Mouse (Mus musculus): ENCODE measurements around the gene Cyp17a1. TPM values are rescaled to one million over a fixed set of nuclear protein-coding genes. Genes with fewer than 3 reads are reported as not detected.
A peak's percentile ranks its signal among the peaks of the same experiment; 100 is the strongest.

Gene Cyp17a1
- total RNA-seq (2021) (not detected), polyA plus RNA-seq (2012; rRNA removed) (0.12 TPM in 1 of 2 replicates, not detected in the other)
- long read RNA-seq: 0 reads

- Histone ChIP-seq H3K27me3 (ENCODE audit: control insufficient read depth, insufficient read depth, low read length) (no peaks in the 10 kb centered on the region), H3K4me3 (no peak within 1 kb of the TSS), H3K9ac (ENCODE audit: low read depth, low read length) (no peak within 1 kb of the TSS), H3K27ac (no peak within 1 kb of the TSS), H3K36me3 (ENCODE audit: control insufficient read depth, insufficient read depth, low read length) (no peaks in the 10 kb centered on the region), H3K79me2 (replicated peaks; ENCODE audit: control insufficient read depth, insufficient read depth, low read length) (no peaks in the 10 kb centered on the region), H3K4me1 (ENCODE audit: control insufficient read depth, insufficient read depth, low read length) (no peaks in the 10 kb centered on the region; the same call in 1 of the 2 replicates)
- DNase-seq: no peak
- intact Hi-C loops (cut with DNase I): loop anchor here (5.0 kb wide), 1 partner anchor 319 kb away; no protein-coding TSS in a partner anchor
- TF ChIP-seq EP300 (IDR thresholded peaks at IDR 0.05; ENCODE audit: insufficient read depth, low read depth, low read length) (no peak), POLR2A (IDR thresholded peaks at IDR 0.05; ENCODE audit: insufficient read depth, low read depth, low read length) (no peak), CTCF (IDR thresholded peaks at IDR 0.05) (no peak)
- 23% methylated on average over 5 of the region's 5 CpGs for WGBS
These were observed at the start of gene Cyp17a1 for GRCm38 (mm10) chr19:46672766-46673418. Gene Cyp17a1 (minus strand): TSS chr19:46673172.

GRCm38 (mm10) chr19:46718150-46718549 lies 45.2 kb upstream of the Cyp17a1 start:
- Histone ChIP-seq H3K9ac (ENCODE audit: low read depth, low read length) (no peak overlapping the region), H3K4me3 (no peak overlapping the region), H3K4me1 (ENCODE audit: control insufficient read depth, insufficient read depth, low read length) (no peaks in the 10 kb centered on the region), H3K27me3 (ENCODE audit: control insufficient read depth, insufficient read depth, low read length) (no peaks in the 10 kb centered on the region), H3K36me3 (ENCODE audit: control insufficient read depth, insufficient read depth, low read length) (no peaks in the 10 kb centered on the region; the same call in 1 of the 2 replicates), H3K27ac (no peak overlapping the region), H3K79me2 (replicated peaks; ENCODE audit: control insufficient read depth, insufficient read depth, low read length) (no peaks in the 10 kb centered on the region)
- no peak for TF ChIP-seq EP300 (IDR thresholded peaks at IDR 0.05; ENCODE audit: insufficient read depth, low read depth, low read length)
- intact Hi-C loops (cut with DNase I): no loop called here
- WGBS: 67% methylated on average over 4 of the region's 4 CpGs
- no peak for DNase-seq

GRCm38 (mm10) chr19:46715016-46715415 lies 42.0 kb upstream of the Cyp17a1 start:
- H3K4me3 ChIP-seq: no peak overlapping the region
- no peaks in the 10 kb centered on the region for H3K4me1 ChIP-seq (ENCODE audit: control insufficient read depth, insufficient read depth, low read length)
- H3K27ac ChIP-seq: no peak overlapping the region
- no peaks in the 10 kb centered on the region for H3K79me2 ChIP-seq (replicated peaks; ENCODE audit: control insufficient read depth, insufficient read depth, low read length)
- H3K9ac ChIP-seq (ENCODE audit: low read depth, low read length): no peak overlapping the region
- intact Hi-C loops (cut with DNase I): no loop called here
- H3K36me3 ChIP-seq (ENCODE audit: control insufficient read depth, insufficient read depth, low read length): no peaks in the 10 kb centered on the region; the same call in 1 of the 2 replicates
- H3K27me3 ChIP-seq (ENCODE audit: control insufficient read depth, insufficient read depth, low read length): no peaks in the 10 kb centered on the region
- TF ChIP-seq POLR2A (IDR thresholded peaks at IDR 0.05; ENCODE audit: insufficient read depth, low read depth, low read length): no peak
- TF ChIP-seq EP300 (IDR thresholded peaks at IDR 0.05; ENCODE audit: insufficient read depth, low read depth, low read length): no peak
- no peak for TF ChIP-seq CTCF (IDR thresholded peaks at IDR 0.05)
- no peak for DNase-seq
- WGBS: 90% methylated on average over 8 of the region's 8 CpGs

GRCm38 (mm10) chr19:46714234-46714633 lies 41.3 kb upstream of the Cyp17a1 start:
- H3K36me3 ChIP-seq (ENCODE audit: control insufficient read depth, insufficient read depth, low read length): no peaks in the 10 kb centered on the region; the same call in 1 of the 2 replicates
- H3K79me2 ChIP-seq (replicated peaks; ENCODE audit: control insufficient read depth, insufficient read depth, low read length): no peaks in the 10 kb centered on the region
- no peaks in the 10 kb centered on the region; the same call in 1 of the 2 replicates for H3K4me1 ChIP-seq (ENCODE audit: control insufficient read depth, insufficient read depth, low read length)
- H3K4me3 ChIP-seq: no peak overlapping the region
- H3K27ac ChIP-seq: no peak overlapping the region
- 96% methylated on average over 8 of the region's 8 CpGs for WGBS
- intact Hi-C loops (cut with DNase I): no loop called here
- no peak overlapping the region for H3K9ac ChIP-seq (ENCODE audit: low read depth, low read length)
- no peaks in the 10 kb centered on the region for H3K27me3 ChIP-seq (ENCODE audit: control insufficient read depth, insufficient read depth, low read length)
- no peak for TF ChIP-seq EP300 (IDR thresholded peaks at IDR 0.05; ENCODE audit: insufficient read depth, low read depth, low read length)
- TF ChIP-seq POLR2A (IDR thresholded peaks at IDR 0.05; ENCODE audit: insufficient read depth, low read depth, low read length): no peak
- no peak for DNase-seq

GRCm38 (mm10) chr19:46710614-46711013 lies 37.6 kb upstream of the Cyp17a1 start:
- H3K79me2 ChIP-seq (replicated peaks; ENCODE audit: control insufficient read depth, insufficient read depth, low read length): no peaks in the 10 kb centered on the region
- no peak for DNase-seq
- H3K27me3 ChIP-seq (ENCODE audit: control insufficient read depth, insufficient read depth, low read length): no peaks in the 10 kb centered on the region
- H3K36me3 ChIP-seq (ENCODE audit: control insufficient read depth, insufficient read depth, low read length): no peaks in the 10 kb centered on the region
- WGBS: 81% methylated on average over 4 of the region's 4 CpGs
- H3K27ac ChIP-seq: no peak overlapping the region
- intact Hi-C loops (cut with DNase I): no loop called here
- TF ChIP-seq CTCF (IDR thresholded peaks at IDR 0.05) (no peak), EP300 (IDR thresholded peaks at IDR 0.05; ENCODE audit: insufficient read depth, low read depth, low read length) (no peak), POLR2A (IDR thresholded peaks at IDR 0.05; ENCODE audit: insufficient read depth, low read depth, low read length) (no peak)
- H3K4me3 ChIP-seq: no peak overlapping the region
- H3K9ac ChIP-seq (ENCODE audit: low read depth, low read length): no peak overlapping the region
- H3K4me1 ChIP-seq (ENCODE audit: control insufficient read depth, insufficient read depth, low read length): peaks cover 8% of the 10 kb centered on the region

- DNase-seq: peak; percentile 85
- no peaks in the 10 kb centered on the region for H3K36me3 ChIP-seq (ENCODE audit: control insufficient read depth, insufficient read depth, low read length)
- no peak for TF ChIP-seq CTCF (IDR thresholded peaks at IDR 0.05)
- no peak for TF ChIP-seq EP300 (IDR thresholded peaks at IDR 0.05; ENCODE audit: insufficient read depth, low read depth, low read length)
- no peak; the same call in 1 of the 2 replicates for TF ChIP-seq POLR2A (IDR thresholded peaks at IDR 0.05; ENCODE audit: insufficient read depth, low read depth, low read length)
- no peaks in the 10 kb centered on the region for H3K27me3 ChIP-seq (ENCODE audit: control insufficient read depth, insufficient read depth, low read length)
- WGBS: 5% methylated on average over 31 of the region's 31 CpGs
- intact Hi-C loops (cut with DNase I): no loop called here
- peak within 1 kb of the TSS; percentile 86 for H3K27ac ChIP-seq
- H3K79me2 ChIP-seq (replicated peaks; ENCODE audit: control insufficient read depth, insufficient read depth, low read length): no peaks in the 10 kb centered on the region
- peak within 1 kb of the TSS; percentile 64 for H3K9ac ChIP-seq (ENCODE audit: low read depth, low read length)
- peak within 1 kb of the TSS; percentile 66 for H3K4me3 ChIP-seq
- H3K4me1 ChIP-seq (ENCODE audit: control insufficient read depth, insufficient read depth, low read length): peaks cover 8% of the 10 kb centered on the region
These were observed 34.6 kb upstream of the Cyp17a1 start, which contains the start of gene As3mt for GRCm38 (mm10) chr19:46707296-46708151. Gene As3mt (plus strand): TSS chr19:46707458.

Measured in heart, adult 2 months (tissue).